Mouse (Mus musculus) MEL (cell line): Measurements from ENCODE around the gene Pip4p1. TPM values are rescaled to one million over a fixed set of nuclear protein-coding genes. Genes with fewer than 3 reads are reported as not detected.

Experiments
- DNase-seq: peaks from one replicate; pipeline ENCODE4 v3.0.0; 2011; ENCODE audit warnings: low read depth, low spot score
- H3K27ac ChIP-seq: 2 replicates; pipeline ENCODE4 v1.5.1; 2012; ENCODE audit warnings: low read depth, mild to moderate bottlenecking, control low read depth, low read length, moderate library complexity; ENCODE audit not compliant: control insufficient read depth
- H3K27me3 ChIP-seq, 2 experiments: fragments of 150-350 bp in 1 of 2; sonication (generic) in 1 of 2; 2 replicates each; pipeline ENCODE4 v1.6.1; 2012; ENCODE audit warnings: low read length in 2 of 2, mild to moderate bottlenecking in 2 of 2, improper control_type of control experiment in 1 of 2, moderate library complexity in 1 of 2; ENCODE audit not compliant: insufficient read depth in 2 of 2, control insufficient read depth in 1 of 2
- H3K36me3 ChIP-seq, 2 experiments: 2 replicates each; pipeline ENCODE4 v1.6.1; 2012 to 2014; ENCODE audit warnings: low read length in 2 of 2, improper control_type of control experiment in 1 of 2, inconsistent platforms in 1 of 2, mild to moderate bottlenecking in 1 of 2; ENCODE audit not compliant: insufficient read depth in 2 of 2, control insufficient read depth in 1 of 2
- H3K4me1 ChIP-seq, 2 experiments: fragments of 150-350 bp in 1 of 2; sonication (generic) in 1 of 2; 2 replicates each; pipeline ENCODE4 v1.6.1; 2012; ENCODE audit warnings: low read length in 2 of 2, improper control_type of control experiment in 1 of 2, mild to moderate bottlenecking in 1 of 2; ENCODE audit not compliant: insufficient read depth in 2 of 2, control insufficient read depth in 1 of 2
- H3K4me3 ChIP-seq, 2 experiments: fragments of 150-350 bp in 1 of 2; sonication (generic) in 1 of 2; 2 replicates each; pipeline ENCODE4 v1.5.1; 2012; ENCODE audit warnings: low read depth in 2 of 2, low read length in 2 of 2, mild to moderate bottlenecking in 2 of 2, moderate library complexity in 2 of 2, control low read depth in 1 of 2, improper control_type of control experiment in 1 of 2; ENCODE audit not compliant: control insufficient read depth in 1 of 2, insufficient read depth in 1 of 2
- H3K79me2 ChIP-seq: 2 replicates; pipeline ENCODE4 v1.6.1; 2012; ENCODE audit warnings: mild to moderate bottlenecking, low read length, moderate library complexity; ENCODE audit not compliant: control insufficient read depth, poor library complexity, insufficient read depth
- H3K9ac ChIP-seq: 2 replicates; pipeline ENCODE4 v1.6.1; 2012; ENCODE audit warnings: low read depth, mild to moderate bottlenecking, control low read depth, low read length, moderate library complexity; ENCODE audit not compliant: control insufficient read depth, poor library complexity, severe bottlenecking
- H3K9me3 ChIP-seq: fragments of 150-350 bp; sonication (generic); replicated peaks from 2 replicates; pipeline ENCODE4 v1.6.1; 2012; ENCODE audit warnings: mild to moderate bottlenecking, low read length, improper control_type of control experiment, moderate library complexity; ENCODE audit not compliant: insufficient read depth
- BHLHE40 ChIP-seq: IDR thresholded peaks from 2 replicates; pipeline ENCODE4 v1.6.1; 2012; ENCODE audit warnings: low read depth, mild to moderate bottlenecking, inconsistent platforms, low read length, improper control_type of control experiment, borderline replicate concordance
- CHD1 ChIP-seq: IDR thresholded peaks from 2 replicates; pipeline ENCODE4 v1.6.1; 2012; ENCODE audit warnings: low read depth, mild to moderate bottlenecking, inconsistent platforms, low read length, improper control_type of control experiment
- CHD2 ChIP-seq: IDR thresholded peaks from 2 replicates; pipeline ENCODE4 v1.6.1; 2011; ENCODE audit warnings: low read length, improper control_type of control experiment
- ETS1 ChIP-seq: IDR thresholded peaks from 2 replicates; pipeline ENCODE4 v1.6.1; 2012; ENCODE audit warnings: low read depth, mild to moderate bottlenecking, inconsistent platforms, low read length, improper control_type of control experiment, moderate library complexity
- GABPA ChIP-seq: IDR thresholded peaks from 2 replicates; pipeline ENCODE4 v1.6.1; 2012; ENCODE audit warnings: low read depth, mild to moderate bottlenecking, inconsistent platforms, low read length, improper control_type of control experiment, moderate library complexity
- JUND ChIP-seq: IDR thresholded peaks from 2 replicates; pipeline ENCODE4 v1.6.1; 2011; ENCODE audit warnings: low read depth, mild to moderate bottlenecking, improper control_type of control experiment, low read length
- KAT2A ChIP-seq: conservative IDR thresholded peaks from 2 replicates; pipeline ENCODE4 v1.6.1; 2012; ENCODE audit warnings: low read depth, low read length, improper control_type of control experiment, inconsistent platforms
- MAX ChIP-seq: IDR thresholded peaks from 2 replicates; pipeline ENCODE4 v1.6.1; 2011; ENCODE audit warnings: low read length, improper control_type of control experiment
- MAZ ChIP-seq: IDR thresholded peaks from 2 replicates; pipeline ENCODE4 v1.6.1; 2012; ENCODE audit warnings: low read depth, mild to moderate bottlenecking, inconsistent platforms, low read length, improper control_type of control experiment
- MYB ChIP-seq: IDR thresholded peaks from 2 replicates; pipeline ENCODE4 v1.6.1; 2011; ENCODE audit warnings: mild to moderate bottlenecking, low read depth, low read length, improper control_type of control experiment
- MYC ChIP-seq: IDR thresholded peaks from 2 replicates; pipeline ENCODE4 v1.6.1; 2011; ENCODE audit warnings: low read depth, mild to moderate bottlenecking, low read length, improper control_type of control experiment, moderate library complexity
- POLR2A ChIP-seq, 2 experiments: IDR thresholded peaks; 2 replicates each; pipeline ENCODE4 v1.6.1; 2011 to 2012; ENCODE audit warnings: low read length in 2 of 2, mild to moderate bottlenecking in 2 of 2, control low read depth in 1 of 2, improper control_type of control experiment in 1 of 2, low read depth in 1 of 2, moderate library complexity in 1 of 2; ENCODE audit not compliant: control insufficient read depth in 1 of 2, insufficient read depth in 1 of 2, poor library complexity in 1 of 2
- POLR2AphosphoS2 ChIP-seq: IDR thresholded peaks from 2 replicates; pipeline ENCODE4 v1.6.1; 2011; ENCODE audit warnings: low read length, improper control_type of control experiment
- POLR2AphosphoS5 ChIP-seq: IDR thresholded peaks from 2 replicates; pipeline ENCODE4 v1.6.1; 2012; ENCODE audit warnings: low read depth, borderline replicate concordance, mild to moderate bottlenecking, inconsistent platforms, low read length, moderate library complexity, mixed read lengths
- RAD21 ChIP-seq: IDR thresholded peaks from 2 replicates; pipeline ENCODE4 v1.6.1; 2011; ENCODE audit warnings: mild to moderate bottlenecking, low read depth, low read length, improper control_type of control experiment
- RCOR1 ChIP-seq: IDR thresholded peaks from 2 replicates; pipeline ENCODE4 v1.6.1; 2012; ENCODE audit warnings: low read depth, mild to moderate bottlenecking, inconsistent platforms, low read length, improper control_type of control experiment
- SIN3A ChIP-seq: IDR thresholded peaks from 2 replicates; pipeline ENCODE4 v1.6.1; 2012; ENCODE audit warnings: low read length, improper control_type of control experiment, inconsistent platforms
- SMC3 ChIP-seq: IDR thresholded peaks from 2 replicates; pipeline ENCODE4 v1.6.1; 2011; ENCODE audit warnings: low read depth, low read length, improper control_type of control experiment
- TBP ChIP-seq: IDR thresholded peaks from 2 replicates; pipeline ENCODE4 v1.8.0; 2011; ENCODE audit warnings: low read depth, low read length, improper control_type of control experiment
- ZC3H11A ChIP-seq: IDR thresholded peaks from 2 replicates; pipeline ENCODE4 v1.6.1; 2012; ENCODE audit warnings: low read depth, mild to moderate bottlenecking, inconsistent platforms, low read length, improper control_type of control experiment
- ZNF384 ChIP-seq: IDR thresholded peaks from 2 replicates; pipeline ENCODE4 v1.6.1; 2012; ENCODE audit warnings: low read depth, mild to moderate bottlenecking, inconsistent platforms, low read length, improper control_type of control experiment
- polyA plus RNA-seq, 2 experiments: library from polyadenylated mRNA; stranded (reverse) in 1 of 2; unstranded in 1 of 2; fragments of >175 nt in 1 of 2; fragments of >200 nt in 1 of 2; gene quantifications; 2 replicates each; pipeline versions ENCODE4 v1.2.1 to v1.2.4; 2012; ENCODE audit warnings: low replicate concordance in 2 of 2, low read depth in 1 of 2; ENCODE audit not compliant: insufficient read length in 2 of 2, insufficient read depth in 1 of 2, missing spikeins in 1 of 2
- total RNA-seq: library from RNA; depleted of rRNA; stranded (reverse); fragments of 300-350 nt; gene quantifications from 2 replicates; pipeline ENCODE4 v1.2.3, GENCODE M21; 2012

Pip4p1 gene
- total and polyA plus RNA-seq, 3 experiments, result 12.2 to 21.6 TPM; not detected in 1

DNA sequence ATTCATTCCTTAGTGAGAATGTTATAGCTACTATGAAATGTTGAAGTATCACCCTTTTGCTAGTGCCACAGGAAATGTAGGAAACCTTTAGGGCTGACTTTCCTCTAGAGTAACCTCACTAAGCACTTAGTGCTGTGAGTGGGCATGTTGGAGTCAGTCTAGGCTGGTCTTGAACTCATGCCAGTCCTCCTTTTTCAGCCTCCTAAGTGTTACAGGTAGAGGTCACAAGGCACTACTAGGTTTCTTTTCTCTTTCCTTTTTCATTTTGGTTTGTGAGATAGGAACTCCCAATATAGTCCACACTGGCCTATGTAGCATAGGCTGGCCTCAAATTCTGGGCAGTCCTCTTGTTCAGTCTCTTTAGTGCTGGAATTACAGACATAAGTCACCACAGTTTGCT lies 35.2 kb downstream of the Pip4p1 start:
- no peak overlapping the region for H3K9ac ChIP-seq
- H3K4me1 ChIP-seq, result peaks cover 0 to 6% of the 10 kb centered on the region in 2 experiments; a peak in 2 of 4 replicates
- no peaks in the 10 kb centered on the region; a peak in 2 of 4 replicates for H3K27me3 ChIP-seq
- H3K9me3 ChIP-seq, result no peaks in the 10 kb centered on the region
- H3K36me3 ChIP-seq, result no peaks in the 10 kb centered on the region
- H3K79me2 ChIP-seq, result no peaks in the 10 kb centered on the region
- H3K27ac ChIP-seq, result no peak overlapping the region
- DNase-seq, result no peak
- TF ChIP-seq MAX (no peak), CHD2 (no peak), POLR2AphosphoS2 (no peak)
- no peak overlapping the region for H3K4me3 ChIP-seq

DNA sequence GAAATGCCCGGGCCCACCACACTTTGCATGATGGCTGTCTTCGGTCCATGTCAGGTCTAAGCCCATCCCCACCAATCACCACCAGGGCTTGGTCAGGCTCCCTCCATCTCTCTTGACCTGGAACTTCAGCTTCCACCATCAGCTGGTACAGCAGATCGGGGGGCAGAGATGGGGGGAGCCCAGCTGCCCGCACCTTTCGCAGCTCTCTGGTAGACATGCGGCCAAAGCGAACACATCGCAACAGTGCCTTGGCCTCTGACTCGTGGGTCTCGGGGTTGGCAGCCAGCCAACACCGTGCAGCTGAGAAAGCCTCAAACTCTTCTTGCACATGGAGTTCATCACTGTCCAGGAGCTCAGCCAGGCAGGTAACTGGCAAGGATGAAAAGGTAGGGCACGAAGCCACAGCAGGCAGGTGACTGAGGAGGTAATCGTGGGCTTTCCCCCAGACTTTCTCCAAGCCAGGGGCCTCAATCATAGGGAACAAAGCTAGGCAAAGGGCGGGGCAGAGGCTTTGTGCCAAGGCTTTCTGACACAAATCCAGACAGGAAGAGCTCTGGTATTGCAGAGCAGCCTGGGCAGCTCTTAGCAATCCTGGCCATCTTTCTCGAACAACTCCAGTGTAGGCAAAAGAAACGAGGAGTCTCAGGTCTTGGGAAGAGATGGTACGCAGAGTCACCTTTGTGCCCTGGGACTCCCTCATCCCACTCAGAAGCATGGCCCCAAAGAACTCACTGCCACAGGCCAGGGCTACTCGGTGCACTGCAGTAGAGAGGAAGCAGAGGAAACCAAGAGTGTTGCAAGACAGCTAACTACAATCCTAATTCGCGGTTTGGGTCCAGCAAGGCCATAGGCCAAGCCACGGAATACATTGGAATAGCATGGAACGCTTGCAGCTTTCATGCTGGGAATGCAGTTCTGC lies 37.9 kb downstream of the Pip4p1 start:
- Histone ChIP-seq H3K4me1 (peaks cover 0 to 6% of the 10 kb centered on the region in 2 experiments; a peak in 2 of 4 replicates), H3K79me2 (no peaks in the 10 kb centered on the region), H3K36me3 (no peaks in the 10 kb centered on the region), H3K9ac (no peak overlapping the region), H3K9me3 (no peaks in the 10 kb centered on the region), H3K27me3 (peaks cover 0 to 3% of the 10 kb centered on the region in 2 experiments; a peak in 2 of 4 replicates), H3K27ac (no peak overlapping the region), H3K4me3 (no peak overlapping the region)
- TF ChIP-seq MAZ (no peak), KAT2A (no peak), RCOR1 (no peak), ZNF384 (no peak), MYC (no peak), TBP (no peak), CHD1 (no peak), POLR2A (IDR thresholded peaks at IDR 0.05; ENCODE audit: control insufficient read depth in 1 of 2, insufficient read depth in 1 of 2, low read depth in 1 of 2, low read length in 2 of 2, poor library complexity in 1 of 2) (no peak), RAD21 (no peak), ETS1 (no peak), MYB (no peak), MAX (no peak), POLR2AphosphoS5 (no peak), JUND (no peak), SMC3 (no peak), ZC3H11A (no peak), SIN3A (no peak), BHLHE40 (no peak), GABPA (no peak), POLR2AphosphoS2 (no peak)
- no peak for DNase-seq
